Comparison of ENCODE assay signal across 9 mouse cellular contexts in the genomic region with DNA sequence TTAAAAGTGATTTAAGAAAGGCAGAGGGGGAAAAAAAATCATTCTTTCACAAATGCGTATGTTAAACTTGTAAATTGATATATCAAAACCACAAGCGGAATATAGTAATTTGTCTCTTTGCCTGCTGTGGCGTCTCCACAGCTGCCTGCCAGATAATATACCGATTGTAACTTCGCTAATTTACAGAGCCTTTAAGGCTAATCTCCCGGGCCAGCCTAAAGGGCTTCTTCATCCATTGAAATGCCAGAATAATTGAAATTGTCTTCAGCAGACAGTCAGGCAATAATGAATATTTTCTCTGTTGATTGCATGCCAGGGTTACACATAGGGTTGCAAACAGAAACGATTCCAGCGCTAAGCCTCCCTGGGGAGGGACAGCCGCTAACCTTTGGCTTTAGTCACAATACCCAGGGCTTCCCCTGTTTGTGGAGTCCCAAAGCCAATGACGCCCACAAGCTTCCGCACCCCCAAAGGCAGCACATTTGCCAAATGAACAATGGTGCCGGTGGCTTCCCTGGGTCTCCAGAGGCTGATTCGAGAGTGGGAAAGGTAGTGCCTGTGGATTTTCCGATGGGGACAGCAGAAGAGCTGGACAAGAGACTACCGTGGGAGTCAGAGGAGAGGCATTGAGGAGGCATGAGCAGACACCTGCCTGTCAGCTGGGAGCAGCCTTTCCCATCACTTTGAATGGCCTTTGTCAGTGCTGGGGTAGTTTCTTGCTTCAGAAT.
DNase-seq lines count a peak whose midpoint lies in the region; ATAC-seq lines count a peak whose summit lies in the region.
"Had no signal": no experiment of that assay in that cellular context is flagged by ENCODE, and none has a peak within 500 bp of the region (broad histone marks: within the 10 kb centered on the region; RNA-seq: fewer than 3 reads in every experiment).

No protein-coding gene starts in this region.

- no peak overlapping the region for H3K4me3 ChIP-seq in kidney, embryonic 16.5 days (ENCODE audit: low read length)
- H3K4me3 ChIP-seq in forebrain, embryonic 13.5 days: no peak overlapping the region; the same call in 1 of the 2 replicates
- H3K4me3 ChIP-seq in hindbrain, embryonic 14.5 days (replicated peaks; ENCODE audit: low read length): peak overlapping the region; percentile 23
- H3K4me3 ChIP-seq in neural tube, embryonic 14.5 days (ENCODE audit: low read depth, low read length): 0 out of 2 replicates have a peak overlapping the region, but pooled peaks have one; percentile 1
- H3K4me3 ChIP-seq in liver, embryonic 11.5 days (ENCODE audit: low read depth, low read length): no peak overlapping the region

- DNase-seq in kidney, adult 11 months: no peak
- peak; percentile 47 for DNase-seq in hindbrain, embryonic 14.5 days (ENCODE audit: low spot score)
- DNase-seq in liver, embryonic 11.5 days (ENCODE audit: low spot score): no peak
- no peak for DNase-seq in layer of hippocampus, postnatal 25 days (ENCODE audit: extremely low spot score in 1 of 2, low spot score in 1 of 2)
- no peak for DNase-seq in frontal cortex, postnatal 10 days (ENCODE audit: low spot score in 2 of 2)
- DNase-seq: cerebellum, adult 8-10 months had no signal

- H3K9ac ChIP-seq in kidney, embryonic 16.5 days (replicated peaks; ENCODE audit: low read length): no peak overlapping the region
- peak overlapping the region; percentile 46 for H3K9ac ChIP-seq in forebrain, embryonic 13.5 days
- H3K9ac ChIP-seq in hindbrain, embryonic 14.5 days: peak overlapping the region; percentile 18
- H3K9ac ChIP-seq in neural tube, embryonic 14.5 days (replicated peaks; ENCODE audit: low read depth, low read length): no peak overlapping the region
- no peak overlapping the region for H3K9ac ChIP-seq in liver, embryonic 11.5 days (ENCODE audit: low read depth, low read length)

- H3K27ac ChIP-seq in kidney, embryonic 16.5 days (ENCODE audit: low read length): no peak overlapping the region
- H3K27ac ChIP-seq in forebrain, embryonic 13.5 days: no peak overlapping the region
- no peak overlapping the region for H3K27ac ChIP-seq in hindbrain, embryonic 14.5 days
- no peak overlapping the region for H3K27ac ChIP-seq in neural tube, embryonic 14.5 days (ENCODE audit: low read depth, low read length)
- H3K27ac ChIP-seq in liver, embryonic 11.5 days (ENCODE audit: low read depth, low read length): no peak overlapping the region

- ATAC-seq in kidney, embryonic 16.5 days (ENCODE audit: low FRiP score, low TSS enrichment): 0 out of 2 replicates have a peak, but pooled peaks have one; percentile 35
- peak; percentile 45; the same call in 1 of the 2 replicates for ATAC-seq in forebrain, embryonic 13.5 days
- peak; percentile 59; the same call in 1 of the 2 replicates for ATAC-seq in hindbrain, embryonic 14.5 days (ENCODE audit: low FRiP score)
- ATAC-seq in neural tube, embryonic 14.5 days (ENCODE audit: low read depth): peak; percentile 58; the same call in 1 of the 2 replicates
- no peak for ATAC-seq in liver, embryonic 11.5 days (replicated peaks; ENCODE audit: low FRiP score)

- no peaks in the 10 kb centered on the region for H3K36me3 ChIP-seq in kidney, embryonic 16.5 days (ENCODE audit: insufficient read depth, low read length)
- H3K36me3 ChIP-seq in forebrain, embryonic 13.5 days (ENCODE audit: poor library complexity, severe bottlenecking): no peaks in the 10 kb centered on the region
- H3K36me3 ChIP-seq in hindbrain, embryonic 14.5 days (replicated peaks; ENCODE audit: control insufficient read depth, insufficient read depth): no peaks in the 10 kb centered on the region
- H3K36me3 ChIP-seq in neural tube, embryonic 14.5 days (ENCODE audit: control insufficient read depth, insufficient read depth, low read length): no peaks in the 10 kb centered on the region
- no peaks in the 10 kb centered on the region for H3K36me3 ChIP-seq in liver, embryonic 11.5 days (ENCODE audit: control insufficient read depth, insufficient read depth, low read length)

- 37% methylated on average over 15 of the region's 15 CpGs for WGBS in kidney, embryonic 16.5 days
- 8% methylated on average over 15 of the region's 15 CpGs for WGBS in forebrain, embryonic 13.5 days
- 10% methylated on average over 15 of the region's 15 CpGs for WGBS in hindbrain, embryonic 14.5 days
- 14% methylated on average over 15 of the region's 15 CpGs for WGBS in neural tube, embryonic 14.5 days
- 52% methylated on average over 15 of the region's 15 CpGs for whole genome bisulfite sequencing in liver, embryonic 11.5 days

- peak overlapping the region; percentile 16; the same call in 1 of the 2 replicates for H3K4me2 ChIP-seq in kidney, embryonic 16.5 days (replicated peaks; ENCODE audit: low read depth, low read length)
- peak overlapping the region; percentile 53 for H3K4me2 ChIP-seq in forebrain, embryonic 13.5 days
- H3K4me2 ChIP-seq in hindbrain, embryonic 14.5 days (replicated peaks): peak overlapping the region; percentile 47
- H3K4me2 ChIP-seq in neural tube, embryonic 14.5 days (ENCODE audit: low read depth, low read length): peak overlapping the region; percentile 35; the same call in 1 of the 2 replicates
- no peak overlapping the region for H3K4me2 ChIP-seq in liver, embryonic 11.5 days

- H3K27me3 ChIP-seq in kidney, embryonic 16.5 days (ENCODE audit: insufficient read depth, low read length): no peaks in the 10 kb centered on the region
- H3K27me3 ChIP-seq in forebrain, embryonic 13.5 days: 0 out of 2 replicates have a peak, but pooled peaks cover 5% of the 10 kb centered on the region
- H3K27me3 ChIP-seq in hindbrain, embryonic 14.5 days (ENCODE audit: control insufficient read depth, insufficient read depth, low read length): no peaks in the 10 kb centered on the region
- no peaks in the 10 kb centered on the region for H3K27me3 ChIP-seq in neural tube, embryonic 14.5 days (ENCODE audit: control insufficient read depth, insufficient read depth, low read length)
- H3K27me3 ChIP-seq in liver, embryonic 11.5 days (replicated peaks; ENCODE audit: control insufficient read depth, insufficient read depth, low read length): no peaks in the 10 kb centered on the region; the same call in 1 of the 2 replicates

- H3K4me1 ChIP-seq in kidney, embryonic 16.5 days (ENCODE audit: insufficient read depth, low read length): peaks cover 6% of the 10 kb centered on the region; the same call in 1 of the 2 replicates
- H3K4me1 ChIP-seq in forebrain, embryonic 13.5 days: peaks cover 10% of the 10 kb centered on the region
- H3K4me1 ChIP-seq in hindbrain, embryonic 14.5 days (replicated peaks; ENCODE audit: control insufficient read depth, insufficient read depth, low read length): peaks cover 10% of the 10 kb centered on the region
- H3K4me1 ChIP-seq in neural tube, embryonic 14.5 days (ENCODE audit: control insufficient read depth, insufficient read depth, low read length): peaks cover 6% of the 10 kb centered on the region
- no peaks in the 10 kb centered on the region for H3K4me1 ChIP-seq in liver, embryonic 11.5 days (replicated peaks; ENCODE audit: control insufficient read depth, insufficient read depth, low read length)

- H3K9me3 ChIP-seq in kidney, embryonic 16.5 days (ENCODE audit: low read length): no peaks in the 10 kb centered on the region
- H3K9me3 ChIP-seq in forebrain, embryonic 13.5 days (replicated peaks): no peaks in the 10 kb centered on the region
- H3K9me3 ChIP-seq in hindbrain, embryonic 14.5 days (ENCODE audit: control insufficient read depth, low read length): no peaks in the 10 kb centered on the region
- no peaks in the 10 kb centered on the region for H3K9me3 ChIP-seq in neural tube, embryonic 14.5 days (ENCODE audit: control insufficient read depth, low read length)
- H3K9me3 ChIP-seq in liver, embryonic 11.5 days (ENCODE audit: control insufficient read depth, low read length): no peaks in the 10 kb centered on the region

Comparison
In these comparisons a context has a peak if more than half of its experiments do, and no peak if none do; other contexts are left out.
1. H3K4me3 ChIP-seq: peak in hindbrain, embryonic 14.5 days (single experiment) and neural tube, embryonic 14.5 days (single experiment); none in kidney, embryonic 16.5 days (single experiment), forebrain, embryonic 13.5 days (single experiment) and liver, embryonic 11.5 days (single experiment).
2. H3K9ac ChIP-seq: peak in forebrain, embryonic 13.5 days (single experiment) and hindbrain, embryonic 14.5 days (single experiment); none in kidney, embryonic 16.5 days (single experiment), neural tube, embryonic 14.5 days (single experiment) and liver, embryonic 11.5 days (single experiment).